Mouse (Mus musculus) macrophage (primary cell): ENCODE data around the gene Esyt2. TPM values are rescaled to one million over a fixed set of nuclear protein-coding genes. Genes with fewer than 3 reads are reported as not detected.

Source experiments
- H3K27ac ChIP-seq: fragments of 350-480 bp; formaldehyde crosslinking; 2 replicates; pipeline ENCODE4 v1.9.0; 2021
- H3K36me3 ChIP-seq: fragments of 350-480 bp; formaldehyde crosslinking; 2 replicates; pipeline ENCODE4 v1.9.0; 2021; ENCODE audit errors: inconsistent target
- H3K4me3 ChIP-seq: fragments of 350-480 bp; formaldehyde crosslinking; 2 replicates; pipeline ENCODE4 v1.9.0; 2021; ENCODE audit errors: inconsistent target
- H3K79me2 ChIP-seq: fragments of 350-480 bp; formaldehyde crosslinking; 2 replicates; pipeline ENCODE4 v1.9.0; 2021; ENCODE audit errors: inconsistent target
- WGBS: methylation state at CpG from one replicate; pipeline ENCODE4 v1.1.7; 2026; ENCODE audit warnings: inconsistent platforms; ENCODE audit not compliant: missing documents; 5-methylcytosine and 5-hydroxymethylcytosine counted together
- polyA plus RNA-seq: library from polyadenylated mRNA; stranded (reverse); fragments of 250-400 nt; gene quantifications from 3 replicates; pipeline ENCODE4 v1.2.4, GENCODE M21; 2018; ENCODE audit warnings: inconsistent platforms

Gene Esyt2
- polyA plus RNA-seq, 1 experiment from 2014 or later: 15.8 TPM

GRCm38 (mm10) chr12:116362091-116362490 lies 81.1 kb downstream of the Esyt2 start:
- Histone ChIP-seq H3K79me2 (no peaks in the 10 kb centered on the region), H3K4me3 (no peak overlapping the region), H3K27ac (no peak overlapping the region), H3K36me3 (peaks cover 22% of the 10 kb centered on the region; the same call in 1 of the 2 replicates)

- WGBS: 98% methylated on average over 3 of the region's 3 CpGs
- Histone ChIP-seq H3K4me3 (no peak overlapping the region), H3K79me2 (no peaks in the 10 kb centered on the region), H3K27ac (no peak overlapping the region), H3K36me3 (peaks cover 29% of the 10 kb centered on the region)
Measured at GRCm38 (mm10) chr12:116366900-116367299, 85.9 kb downstream of the Esyt2 start.

GRCm38 (mm10) chr12:116367346-116367745 lies 86.3 kb downstream of the Esyt2 start:
- H3K79me2 ChIP-seq: no peaks in the 10 kb centered on the region
- H3K4me3 ChIP-seq: no peak overlapping the region
- H3K27ac ChIP-seq: no peak overlapping the region
- H3K36me3 ChIP-seq: peaks cover 29% of the 10 kb centered on the region
- 92% methylated on average over 2 of the region's 2 CpGs for WGBS

GRCm38 (mm10) chr12:116368857-116369256 lies 87.9 kb downstream of the Esyt2 start:
- Histone ChIP-seq H3K79me2 (no peaks in the 10 kb centered on the region), H3K27ac (no peak overlapping the region), H3K36me3 (peaks cover 29% of the 10 kb centered on the region), H3K4me3 (no peak overlapping the region)
- whole genome bisulfite sequencing: 93% methylated on average over 2 of the region's 2 CpGs

- no peak overlapping the region for H3K27ac ChIP-seq
- H3K79me2 ChIP-seq: no peaks in the 10 kb centered on the region
- H3K4me3 ChIP-seq: no peak overlapping the region
- 93% methylated on average over 2 of the region's 2 CpGs for WGBS
- no peaks in the 10 kb centered on the region for H3K36me3 ChIP-seq
Measured at GRCm38 (mm10) chr12:116383101-116383500, 102.1 kb downstream of the Esyt2 start.

GRCm38 (mm10) chr12:116383995-116384394 lies 103.0 kb downstream of the Esyt2 start:
- Histone ChIP-seq H3K36me3 (no peaks in the 10 kb centered on the region), H3K27ac (no peak overlapping the region), H3K4me3 (no peak overlapping the region), H3K79me2 (no peaks in the 10 kb centered on the region)

GRCm38 (mm10) chr12:116386802-116387201 lies 105.8 kb downstream of the Esyt2 start:
- Histone ChIP-seq H3K27ac (no peak overlapping the region), H3K36me3 (no peaks in the 10 kb centered on the region), H3K4me3 (no peak overlapping the region), H3K79me2 (no peaks in the 10 kb centered on the region)
- 82% methylated on average over 1 of the region's 1 CpGs for whole genome bisulfite sequencing

- H3K79me2 ChIP-seq: no peaks in the 10 kb centered on the region
- 73% methylated on average over 1 of the region's 1 CpGs for WGBS
- H3K27ac ChIP-seq: no peak overlapping the region
- H3K36me3 ChIP-seq: no peaks in the 10 kb centered on the region
- H3K4me3 ChIP-seq: no peak overlapping the region
Measured at GRCm38 (mm10) chr12:116389868-116390267, 108.9 kb downstream of the Esyt2 start.

- H3K4me3 ChIP-seq: no peak overlapping the region
- H3K79me2 ChIP-seq: no peaks in the 10 kb centered on the region
- H3K27ac ChIP-seq: no peak overlapping the region
- 90% methylated on average over 2 of the region's 2 CpGs for whole genome bisulfite sequencing
- no peaks in the 10 kb centered on the region for H3K36me3 ChIP-seq
Measured at GRCm38 (mm10) chr12:116394327-116394726, 113.3 kb downstream of the Esyt2 start.

- no peak overlapping the region for H3K27ac ChIP-seq
- H3K36me3 ChIP-seq: no peaks in the 10 kb centered on the region
- WGBS: 92% methylated on average over 2 of the region's 2 CpGs
Measured at GRCm38 (mm10) chr12:116395312-116395711, 114.3 kb downstream of the Esyt2 start.

GRCm38 (mm10) chr12:116396072-116396695 lies 115.2 kb downstream of the Esyt2 start:
- no peak overlapping the region for H3K27ac ChIP-seq
- 71% methylated on average over 2 of the region's 2 CpGs for WGBS
- no peaks in the 10 kb centered on the region for H3K36me3 ChIP-seq
- H3K4me3 ChIP-seq: no peak overlapping the region
- H3K79me2 ChIP-seq: no peaks in the 10 kb centered on the region

More at GRCm38 (mm10) chr12:116395312-116395711, 114.3 kb downstream of the Esyt2 start:
- no peaks in the 10 kb centered on the region for H3K79me2 ChIP-seq
- no peak overlapping the region for H3K4me3 ChIP-seq

GRCm38 (mm10) chr12:116404012-116404679 lies 123.2 kb downstream of the Esyt2 start:
- Histone ChIP-seq H3K36me3 (no peaks in the 10 kb centered on the region), H3K79me2 (peaks cover 33% of the 10 kb centered on the region), H3K27ac (peak overlapping the region; percentile 29; the same call in 1 of the 2 replicates), H3K4me3 (peak overlapping the region; percentile 38; the same call in 1 of the 2 replicates)
- 97% methylated on average over 18 of the region's 18 CpGs for WGBS

GRCm38 (mm10) chr12:116405045-116405835 lies 124.2 kb downstream of the Esyt2 start, which contains the start of gene Ncapg2:
Ncapg2 (plus strand) TSS chr12:116405402.
- no peaks in the 10 kb centered on the region for H3K36me3 ChIP-seq
- peak within 1 kb of the TSS; percentile 96 for H3K4me3 ChIP-seq
- WGBS: under 1% methylated on average over 56 of the region's 72 CpGs
- peaks cover 44% of the 10 kb centered on the region for H3K79me2 ChIP-seq
- peak within 1 kb of the TSS; percentile 68 for H3K27ac ChIP-seq

GRCm38 (mm10) chr12:116405836-116406155 lies 124.8 kb downstream of the Esyt2 start:
- H3K36me3 ChIP-seq: no peaks in the 10 kb centered on the region
- WGBS: 7% methylated on average over 8 of the region's 8 CpGs

GRCm38 (mm10) chr12:116407883-116408282 lies 126.9 kb downstream of the Esyt2 start:
- peaks cover 52% of the 10 kb centered on the region for H3K79me2 ChIP-seq
- 99% methylated on average over 5 of the region's 5 CpGs for WGBS
- H3K36me3 ChIP-seq: no peaks in the 10 kb centered on the region
- H3K27ac ChIP-seq: no peak overlapping the region
- no peak overlapping the region for H3K4me3 ChIP-seq

More at GRCm38 (mm10) chr12:116405836-116406155, 124.8 kb downstream of the Esyt2 start:
- peak overlapping the region; percentile 96 for H3K4me3 ChIP-seq
- H3K27ac ChIP-seq: peak overlapping the region; percentile 68
- H3K79me2 ChIP-seq: peaks cover 47% of the 10 kb centered on the region
